Mouse (Mus musculus) monocyte, adult 2 months (primary cell): ENCODE measurements around the gene Rgl2.
"Not testable (repeated sequence)": the region's sequence is repeated elsewhere in the genome, so short reads cannot be mapped to it uniquely, and the experiment has no call there.

ENCODE experiments used
- DNase-seq, 2 experiments: peaks; one replicate each; pipeline ENCODE4 v3.0.0; 2022; ENCODE audit warnings: low spot score in 2 of 2, low read depth in 1 of 2

Rgl2 gene

GRCm38 (mm10) chr17:33968489-33968888 lies 39.1 kb downstream of the Rgl2 start:
- DNase-seq: peak in 1 of 2 experiments; percentile 74

- no peak for DNase-seq
Observed at GRCm38 (mm10) chr17:33968927-33969326, 39.6 kb downstream of the Rgl2 start.

GRCm38 (mm10) chr17:33969394-33969793 lies 40.1 kb downstream of the Rgl2 start:
- no peak for DNase-seq

- DNase-seq: no peak
Observed at GRCm38 (mm10) chr17:33972691-33973090, 43.3 kb downstream of the Rgl2 start.

- no peak for DNase-seq
Observed at GRCm38 (mm10) chr17:33973572-33973971, 44.2 kb downstream of the Rgl2 start.

GRCm38 (mm10) chr17:33977861-33978557 lies 48.7 kb downstream of the Rgl2 start:
- DNase-seq: no peak

- peak; percentile 95 for DNase-seq
Observed at GRCm38 (mm10) chr17:33978631-33979031, 49.3 kb downstream of the Rgl2 start.

GRCm38 (mm10) chr17:33979512-33980050 lies 50.2 kb downstream of the Rgl2 start:
- DNase-seq: no peak

- DNase-seq: no peak
Observed at GRCm38 (mm10) chr17:33980181-33981035, 51.1 kb downstream of the Rgl2 start.

GRCm38 (mm10) chr17:33981192-33981909 lies 52.0 kb downstream of the Rgl2 start:
- peak; percentile 81 to 86 for DNase-seq

- DNase-seq: not testable (repeated sequence)
Observed at GRCm38 (mm10) chr17:33982136-33982535, 52.8 kb downstream of the Rgl2 start.
